Mouse (Mus musculus): ENCODE results near the gene Spag5. TPM values are rescaled to one million over a fixed set of nuclear protein-coding genes. Genes with fewer than 3 reads are reported as not detected.
A peak's percentile ranks its signal among the peaks of the same experiment; 100 is the strongest.

Gene Spag5
- polyA plus RNA-seq, 1 experiment from 2014 or later, result 48.3 TPM

DNA sequence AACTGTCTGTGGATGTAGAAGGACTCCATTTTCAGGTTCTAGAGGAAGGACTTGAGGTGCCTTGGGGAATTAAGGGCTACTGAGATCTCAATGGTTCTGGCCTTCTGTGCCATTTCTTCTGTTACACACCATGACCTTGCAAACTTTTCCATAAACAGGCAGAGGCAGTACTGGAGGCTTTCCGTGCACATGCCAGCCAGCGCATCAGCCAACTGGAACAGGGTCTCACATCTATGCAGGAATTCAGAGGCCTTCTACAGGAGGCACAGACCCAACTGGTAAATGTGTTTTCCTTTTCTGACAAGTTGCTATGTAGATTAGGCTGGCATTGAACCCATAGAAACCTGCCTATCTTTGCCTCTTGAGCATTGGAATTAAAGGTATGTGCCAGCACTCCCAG lies 12.3 kb downstream of the Spag5 start:
- no peaks in the 10 kb centered on the region for H3K4me1 ChIP-seq (replicated peaks; ENCODE audit: control insufficient read depth, insufficient read depth, low read length)
- DNase-seq (ENCODE audit: low spot score) (no peak), ATAC-seq (ENCODE audit: low FRiP score) (no peak)
- no peak overlapping the region for H3K4me3 ChIP-seq (ENCODE audit: low read depth, low read length)
- H3K27me3 ChIP-seq (ENCODE audit: control insufficient read depth, insufficient read depth, low read length), result no peaks in the 10 kb centered on the region
- H3K27ac ChIP-seq (ENCODE audit: low read depth, low read length), result no peak overlapping the region
- H3K36me3 ChIP-seq (ENCODE audit: control insufficient read depth, insufficient read depth, low read length), result peaks cover 17% of the 10 kb centered on the region
- no peaks in the 10 kb centered on the region for H3K9me3 ChIP-seq (ENCODE audit: control insufficient read depth, low read length)
- H3K9ac ChIP-seq (ENCODE audit: low read depth, low read length), result no peak overlapping the region
- 100% methylated on average over 2 of the region's 2 CpGs for WGBS
- H3K4me2 ChIP-seq (replicated peaks; ENCODE audit: low read depth, low read length), result no peak overlapping the region

DNA sequence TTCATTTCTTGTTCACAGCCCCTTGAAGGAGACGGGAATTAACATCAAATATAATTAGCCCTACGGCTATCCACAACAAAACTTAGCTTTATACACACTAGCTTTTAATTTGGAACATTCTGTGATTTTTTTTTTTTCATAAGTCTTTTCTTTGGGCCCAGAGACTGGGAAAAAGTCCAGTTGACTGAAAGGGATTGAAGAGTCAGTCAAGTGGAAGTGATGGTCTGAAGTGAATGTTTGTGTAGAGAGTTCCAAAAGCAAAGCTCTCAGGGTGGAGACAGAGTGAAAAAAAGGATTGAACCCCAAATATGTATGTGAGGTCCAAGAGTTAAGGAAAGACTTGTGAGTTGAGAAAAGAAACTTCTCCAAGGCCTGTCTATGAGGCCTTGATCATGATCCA lies 17.1 kb downstream of the Spag5 start:
- Histone ChIP-seq H3K36me3 (ENCODE audit: control insufficient read depth, insufficient read depth, low read length) (peaks cover 12% of the 10 kb centered on the region), H3K9ac (ENCODE audit: low read depth, low read length) (no peak overlapping the region), H3K27me3 (ENCODE audit: control insufficient read depth, insufficient read depth, low read length) (no peaks in the 10 kb centered on the region), H3K9me3 (ENCODE audit: control insufficient read depth, low read length) (no peaks in the 10 kb centered on the region), H3K4me1 (replicated peaks; ENCODE audit: control insufficient read depth, insufficient read depth, low read length) (no peaks in the 10 kb centered on the region), H3K4me3 (ENCODE audit: low read depth, low read length) (no peak overlapping the region), H3K27ac (ENCODE audit: low read depth, low read length) (no peak overlapping the region), H3K4me2 (replicated peaks; ENCODE audit: low read depth, low read length) (no peak overlapping the region)
- ATAC-seq (ENCODE audit: low FRiP score), result no peak
- DNase-seq (ENCODE audit: low spot score), result no peak
- WGBS, result 93% methylated on average over 2 of the region's 2 CpGs

DNA sequence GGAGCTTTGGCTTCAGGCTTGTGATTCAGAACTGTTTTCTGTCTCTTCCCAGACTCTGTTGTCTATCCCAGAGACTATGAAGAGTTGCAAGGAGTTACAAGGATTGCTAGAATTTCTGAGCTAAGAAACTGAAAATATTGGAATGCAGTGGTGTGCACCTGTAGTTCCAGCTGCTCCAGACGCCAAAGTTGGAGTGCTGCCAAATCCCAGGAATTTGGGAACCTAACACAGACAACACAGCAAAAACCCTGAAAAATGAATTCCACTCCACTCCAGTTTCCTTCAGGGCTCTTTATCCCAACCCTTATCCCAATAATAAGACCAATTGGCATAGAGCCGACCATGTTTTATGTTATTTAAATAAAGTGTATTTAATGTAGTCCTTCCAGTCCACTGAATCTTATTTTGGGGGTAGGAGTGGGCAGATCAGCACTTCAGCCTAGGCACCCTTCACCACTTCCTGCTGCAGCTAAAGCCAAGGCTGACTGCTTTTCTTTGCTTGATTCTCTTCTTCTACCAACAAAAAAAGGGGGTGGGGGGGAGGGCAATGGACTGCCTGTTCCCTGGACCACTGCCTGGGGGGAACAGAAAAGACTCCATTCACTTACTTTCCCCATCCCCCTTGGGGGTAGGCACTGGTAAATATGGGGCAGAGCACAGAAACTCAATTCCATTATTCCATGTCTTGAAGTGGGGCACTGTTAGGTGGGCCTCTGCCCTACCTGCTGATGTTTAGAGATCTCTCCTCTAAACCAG lies 20.9 kb downstream of the Spag5 start:
- WGBS, result 78% methylated on average over 2 of the region's 2 CpGs

DNA sequence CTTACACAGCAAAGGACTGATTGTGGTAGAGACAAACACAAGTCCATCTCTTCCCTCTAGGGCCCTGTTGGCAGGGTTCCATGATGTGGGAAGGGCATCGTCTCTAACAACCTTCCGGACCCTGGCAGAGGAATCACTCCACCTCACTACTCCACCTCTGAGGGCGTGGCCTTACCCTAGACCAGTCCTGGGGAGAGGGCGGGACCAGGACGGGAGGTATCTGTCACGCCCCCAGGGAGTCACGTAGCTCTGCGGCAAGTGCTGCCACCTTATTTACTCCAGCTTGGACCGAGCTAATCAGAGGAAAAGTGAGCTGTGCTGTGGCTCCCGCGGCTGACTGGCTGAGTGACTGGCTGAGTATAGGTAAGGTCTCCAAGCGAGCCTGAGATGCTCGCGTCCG lies 21.5 kb downstream of the Spag5 start, which contains the start of gene Aldoc:
Gene Aldoc, plus strand, starts transcription at position 109 of the 400 bp plus-strand sequence.
- Histone ChIP-seq H3K4me1 (replicated peaks; ENCODE audit: control insufficient read depth, insufficient read depth, low read length) (no peaks in the 10 kb centered on the region), H3K27me3 (ENCODE audit: control insufficient read depth, insufficient read depth, low read length) (no peaks in the 10 kb centered on the region), H3K4me3 (ENCODE audit: low read depth, low read length) (no peak within 1 kb of the TSS), H3K4me2 (replicated peaks; ENCODE audit: low read depth, low read length) (0 out of 2 replicates have a peak within 1 kb of the TSS, but pooled peaks have one; percentile 5), H3K9ac (ENCODE audit: low read depth, low read length) (no peak within 1 kb of the TSS), H3K27ac (ENCODE audit: low read depth, low read length) (no peak within 1 kb of the TSS), H3K36me3 (ENCODE audit: control insufficient read depth, insufficient read depth, low read length) (0 out of 2 replicates have a peak, but pooled peaks cover 2% of the 10 kb centered on the region), H3K9me3 (ENCODE audit: control insufficient read depth, low read length) (no peaks in the 10 kb centered on the region)
- ATAC-seq (ENCODE audit: low FRiP score), result 0 out of 2 replicates have a peak, but pooled peaks have one; percentile 33
- peak; percentile 53 for DNase-seq (ENCODE audit: low spot score)
- WGBS, result 3% methylated on average over 15 of the region's 15 CpGs

More for the DNA sequence above, 20.9 kb downstream of the Spag5 start:
- H3K27me3 ChIP-seq (ENCODE audit: control insufficient read depth, insufficient read depth, low read length), result no peaks in the 10 kb centered on the region
- H3K9me3 ChIP-seq (ENCODE audit: control insufficient read depth, low read length), result no peaks in the 10 kb centered on the region
- no peaks in the 10 kb centered on the region for H3K4me1 ChIP-seq (replicated peaks; ENCODE audit: control insufficient read depth, insufficient read depth, low read length)
- DNase-seq (ENCODE audit: low spot score) (no peak), ATAC-seq (ENCODE audit: low FRiP score) (no peak)
- H3K4me2 ChIP-seq (replicated peaks; ENCODE audit: low read depth, low read length), result no peak overlapping the region
- no peak overlapping the region for H3K9ac ChIP-seq (ENCODE audit: low read depth, low read length)
- peaks cover 6% of the 10 kb centered on the region; the same call in 1 of the 2 replicates for H3K36me3 ChIP-seq (ENCODE audit: control insufficient read depth, insufficient read depth, low read length)
- H3K27ac ChIP-seq (ENCODE audit: low read depth, low read length), result no peak overlapping the region
- no peak overlapping the region for H3K4me3 ChIP-seq (ENCODE audit: low read depth, low read length)

DNA sequence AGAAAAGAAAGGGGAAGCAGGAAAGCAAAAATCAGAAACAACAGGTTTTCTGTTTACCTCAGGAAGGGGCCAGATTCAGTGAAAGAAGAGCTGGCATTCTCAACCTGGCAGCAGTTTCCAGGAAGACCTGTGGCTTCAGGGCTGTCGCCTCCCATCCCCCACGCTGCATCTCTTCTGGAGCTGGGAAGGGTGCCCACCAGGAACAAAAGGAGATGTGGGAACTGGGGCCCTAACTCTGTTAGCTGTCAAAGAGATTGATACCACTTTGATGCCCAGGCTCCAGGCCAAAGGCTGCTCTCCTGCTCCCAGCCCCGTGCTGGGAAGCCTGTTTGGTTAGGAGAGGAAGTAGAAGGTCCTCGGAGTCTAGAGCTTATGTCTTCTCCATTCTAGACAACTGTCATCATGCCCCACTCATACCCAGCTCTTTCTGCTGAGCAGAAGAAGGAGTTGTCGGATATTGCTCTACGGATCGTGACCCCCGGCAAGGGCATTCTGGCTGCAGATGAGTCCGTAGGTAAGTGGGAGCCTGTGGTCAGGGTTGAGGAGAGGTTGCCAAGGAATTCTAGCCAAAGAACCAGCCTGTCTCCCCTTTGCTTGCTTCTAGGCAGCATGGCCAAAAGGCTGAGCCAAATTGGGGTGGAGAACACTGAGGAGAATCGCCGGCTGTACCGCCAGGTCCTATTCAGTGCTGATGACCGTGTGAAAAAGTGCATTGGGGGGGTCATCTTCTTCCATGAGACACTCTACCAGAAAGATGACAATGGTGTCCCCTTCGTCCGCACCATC lies 22.9 kb downstream of the Spag5 start:
- H3K4me2 ChIP-seq (replicated peaks; ENCODE audit: low read depth, low read length), result no peak overlapping the region
- no peak overlapping the region for H3K4me3 ChIP-seq (ENCODE audit: low read depth, low read length)
- H3K9ac ChIP-seq (ENCODE audit: low read depth, low read length), result no peak overlapping the region
- no peak for DNase-seq (ENCODE audit: low spot score)
- no peaks in the 10 kb centered on the region for H3K36me3 ChIP-seq (ENCODE audit: control insufficient read depth, insufficient read depth, low read length)
- H3K4me1 ChIP-seq (replicated peaks; ENCODE audit: control insufficient read depth, insufficient read depth, low read length), result 0 out of 2 replicates have a peak, but pooled peaks cover 3% of the 10 kb centered on the region
- no peak overlapping the region for H3K27ac ChIP-seq (ENCODE audit: low read depth, low read length)
- no peaks in the 10 kb centered on the region for H3K27me3 ChIP-seq (ENCODE audit: control insufficient read depth, insufficient read depth, low read length)
- H3K9me3 ChIP-seq (ENCODE audit: control insufficient read depth, low read length), result no peaks in the 10 kb centered on the region
- WGBS, result 86% methylated on average over 15 of the region's 15 CpGs
- ATAC-seq (ENCODE audit: low FRiP score), result no peak

DNA sequence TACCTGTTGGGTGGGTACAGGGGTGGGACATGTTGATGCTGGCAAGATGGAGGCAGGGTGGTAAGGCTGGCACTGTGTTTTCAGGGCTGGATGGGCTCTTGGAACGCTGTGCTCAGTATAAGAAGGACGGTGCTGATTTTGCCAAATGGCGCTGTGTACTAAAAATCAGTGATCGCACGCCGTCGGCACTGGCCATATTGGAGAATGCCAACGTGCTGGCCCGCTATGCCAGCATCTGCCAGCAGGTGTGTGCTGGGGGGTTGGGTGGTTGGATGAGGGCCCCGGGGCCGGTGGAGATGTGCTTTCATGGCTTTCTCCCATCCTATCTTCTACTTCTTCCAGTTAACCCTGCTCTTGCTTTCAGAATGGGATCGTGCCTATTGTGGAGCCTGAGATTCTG lies 23.6 kb downstream of the Spag5 start:
- Histone ChIP-seq H3K27me3 (ENCODE audit: control insufficient read depth, insufficient read depth, low read length) (no peaks in the 10 kb centered on the region), H3K9me3 (ENCODE audit: control insufficient read depth, low read length) (no peaks in the 10 kb centered on the region), H3K27ac (ENCODE audit: low read depth, low read length) (no peak overlapping the region), H3K9ac (ENCODE audit: low read depth, low read length) (no peak overlapping the region), H3K36me3 (ENCODE audit: control insufficient read depth, insufficient read depth, low read length) (no peaks in the 10 kb centered on the region), H3K4me3 (ENCODE audit: low read depth, low read length) (no peak overlapping the region), H3K4me1 (replicated peaks; ENCODE audit: control insufficient read depth, insufficient read depth, low read length) (0 out of 2 replicates have a peak, but pooled peaks cover 3% of the 10 kb centered on the region), H3K4me2 (replicated peaks; ENCODE audit: low read depth, low read length) (no peak overlapping the region)
- WGBS, result 95% methylated on average over 12 of the region's 12 CpGs
- DNase-seq (ENCODE audit: low spot score) (no peak), ATAC-seq (ENCODE audit: low FRiP score) (no peak)

DNA sequence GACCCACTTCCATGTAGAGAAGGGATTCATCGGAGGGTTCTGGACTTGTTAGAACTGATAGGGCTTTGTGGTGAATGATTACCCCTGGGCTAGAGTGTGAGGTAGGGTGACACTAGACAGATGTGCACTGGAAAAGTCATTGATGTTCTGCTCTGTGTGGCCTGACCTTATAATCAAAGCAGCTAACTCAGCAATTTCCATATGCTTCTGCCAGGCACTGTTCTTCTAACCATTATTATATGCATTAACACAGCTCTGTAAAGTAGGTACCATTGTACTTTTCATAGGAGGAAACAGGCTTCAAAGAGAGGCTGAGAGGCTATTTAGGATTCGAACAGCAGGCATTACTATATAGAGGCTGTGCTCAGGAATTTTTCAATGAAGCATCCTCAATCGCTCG lies 25.9 kb downstream of the Spag5 start:
- no peak overlapping the region for H3K4me2 ChIP-seq (replicated peaks; ENCODE audit: low read depth, low read length)
- no peak overlapping the region for H3K9ac ChIP-seq (ENCODE audit: low read depth, low read length)
- no peaks in the 10 kb centered on the region for H3K9me3 ChIP-seq (ENCODE audit: control insufficient read depth, low read length)
- no peak for ATAC-seq (ENCODE audit: low FRiP score)
- DNase-seq (ENCODE audit: low spot score), result no peak
- H3K4me3 ChIP-seq (ENCODE audit: low read depth, low read length), result no peak overlapping the region
- no peaks in the 10 kb centered on the region for H3K27me3 ChIP-seq (ENCODE audit: control insufficient read depth, insufficient read depth, low read length)
- H3K27ac ChIP-seq (ENCODE audit: low read depth, low read length), result no peak overlapping the region
- 96% methylated on average over 4 of the region's 4 CpGs for WGBS
- H3K36me3 ChIP-seq (ENCODE audit: control insufficient read depth, insufficient read depth, low read length), result no peaks in the 10 kb centered on the region
- H3K4me1 ChIP-seq (replicated peaks; ENCODE audit: control insufficient read depth, insufficient read depth, low read length), result 0 out of 2 replicates have a peak, but pooled peaks cover 3% of the 10 kb centered on the region

DNA sequence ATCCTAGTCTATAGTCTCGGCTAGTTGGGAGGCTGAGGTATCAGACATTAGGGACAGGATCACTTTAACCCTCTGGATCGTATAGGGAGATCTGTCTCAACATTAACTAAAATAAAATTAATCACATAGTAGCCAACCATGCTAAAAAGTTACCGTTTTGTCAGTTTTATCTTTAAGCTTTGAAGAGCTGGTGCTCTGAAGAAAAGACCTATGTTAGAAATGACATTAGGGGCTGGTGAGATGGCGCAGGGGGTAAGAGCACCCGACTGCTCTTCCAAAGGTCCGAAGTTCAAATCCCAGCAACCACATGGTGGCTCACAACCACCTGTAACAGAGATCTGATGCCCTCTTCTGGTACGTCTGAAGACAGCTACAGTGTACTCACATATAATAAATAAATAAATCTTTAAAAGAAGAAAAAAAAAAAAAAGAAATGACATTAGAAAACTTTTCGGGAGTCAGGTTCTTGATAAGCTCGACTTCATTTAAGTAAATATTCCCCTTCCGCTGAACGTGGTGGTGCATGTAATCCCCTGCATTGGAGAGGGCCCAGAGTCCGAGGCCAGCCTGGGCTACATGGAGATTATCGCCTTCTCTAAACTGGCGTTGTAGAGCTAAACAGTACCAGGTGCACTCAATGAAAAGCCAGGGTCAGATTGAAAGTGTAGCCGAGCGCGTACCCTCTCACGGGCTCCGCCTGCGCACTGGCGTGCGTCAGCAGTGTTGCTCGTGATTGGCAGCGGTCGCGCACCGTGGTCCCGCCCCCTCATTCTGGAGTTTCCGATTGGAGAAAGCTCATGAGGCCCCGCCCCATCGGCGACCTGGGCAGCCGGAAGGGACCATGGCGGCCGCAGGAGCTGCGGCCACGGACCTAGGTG lies 26.5 kb downstream of the Spag5 start, which contains the start of gene Pigs:
Gene Pigs, plus strand, starts transcription at position 782 of the 878 bp plus-strand sequence.
- H3K27ac ChIP-seq (ENCODE audit: low read depth, low read length), result no peak within 1 kb of the TSS
- no peaks in the 10 kb centered on the region for H3K9me3 ChIP-seq (ENCODE audit: control insufficient read depth, low read length)
- 0 out of 2 replicates have a peak, but pooled peaks cover 3% of the 10 kb centered on the region for H3K4me1 ChIP-seq (replicated peaks; ENCODE audit: control insufficient read depth, insufficient read depth, low read length)
- H3K9ac ChIP-seq (ENCODE audit: low read depth, low read length), result peak within 1 kb of the TSS; percentile 82
- peak; percentile 95 for ATAC-seq (ENCODE audit: low FRiP score)
- 14% methylated on average over 37 of the region's 37 CpGs for WGBS
- DNase-seq (ENCODE audit: low spot score), result peak; percentile 96
- peak within 1 kb of the TSS; percentile 64 for H3K4me3 ChIP-seq (ENCODE audit: low read depth, low read length)
- H3K27me3 ChIP-seq (ENCODE audit: control insufficient read depth, insufficient read depth, low read length), result no peaks in the 10 kb centered on the region
- peak within 1 kb of the TSS; percentile 77 for H3K4me2 ChIP-seq (replicated peaks; ENCODE audit: low read depth, low read length)
- no peaks in the 10 kb centered on the region; the same call in 1 of the 2 replicates for H3K36me3 ChIP-seq (ENCODE audit: control insufficient read depth, insufficient read depth, low read length)
